Mouse (Mus musculus): ENCODE measurements around the gene Gm609.
"Not testable (repeated sequence)": the region's sequence is repeated elsewhere in the genome, so short reads cannot be mapped to it uniquely, and the experiment has no call there.

Gm609 gene

DNA sequence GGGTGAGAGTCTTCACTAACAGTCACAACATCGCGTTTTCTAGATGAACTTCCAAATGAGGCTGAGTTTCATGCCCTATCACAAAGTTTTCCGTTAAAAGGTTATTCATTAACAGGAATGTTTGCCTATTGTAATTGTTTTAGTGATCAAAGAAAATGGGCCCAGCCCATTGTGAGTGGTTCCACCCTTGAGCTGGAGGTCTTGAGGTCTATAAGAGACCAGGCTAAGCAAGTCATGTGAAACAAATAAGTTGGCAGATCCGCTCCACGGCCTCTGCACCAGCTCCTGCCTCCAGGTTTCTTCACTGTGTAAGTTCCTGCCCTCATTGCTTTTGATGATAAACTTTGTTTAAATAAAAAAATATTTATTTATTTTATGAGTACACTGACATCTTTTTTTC is at the start of gene Gm609:
Gm609 (minus strand) TSS at position 43 of the 400 bp plus-strand sequence.
- no peak for DNase-seq (ENCODE audit: low read depth, low spot score)

DNA sequence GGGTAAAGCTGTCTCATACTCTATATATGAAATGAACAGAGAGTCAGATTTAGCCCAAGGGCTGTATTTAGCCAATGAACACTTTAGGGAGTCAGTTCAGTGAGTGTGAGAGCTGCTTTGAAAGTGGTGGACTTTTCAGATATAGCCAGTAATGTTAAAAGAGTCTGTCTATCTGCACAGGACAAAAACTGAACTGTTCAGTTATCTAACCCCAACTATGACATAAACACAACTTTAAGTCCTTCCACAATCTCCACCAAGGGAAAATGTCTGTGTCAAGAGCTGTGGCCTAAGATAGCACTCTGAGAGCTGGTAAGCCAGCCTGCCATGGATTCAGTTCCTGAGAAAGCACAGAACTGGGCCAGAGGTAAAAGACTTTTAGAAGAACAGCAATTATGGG is 49.3 kb upstream of the Gm609 start:
- no peak for DNase-seq (ENCODE audit: low read depth, low spot score)

DNA sequence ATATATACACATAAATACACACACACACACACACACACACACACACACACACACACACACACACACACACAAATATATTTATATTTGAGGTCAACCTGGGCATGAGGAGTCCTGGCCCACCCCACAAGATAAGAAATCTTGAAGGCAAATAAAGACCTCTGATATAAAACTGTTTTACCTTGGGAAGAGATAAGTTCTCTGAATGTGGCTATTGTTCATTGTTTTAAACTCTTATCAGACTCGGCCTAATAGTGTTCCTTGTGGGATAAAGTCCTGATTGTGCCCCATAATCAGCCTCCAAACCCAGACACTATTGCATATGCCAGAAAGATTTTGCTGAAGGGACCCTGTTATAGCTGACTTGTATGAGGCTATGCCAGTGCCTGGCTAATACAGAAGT is 45.6 kb upstream of the Gm609 start:
- DNase-seq (ENCODE audit: low read depth, low spot score) = not testable (repeated sequence)

DNA sequence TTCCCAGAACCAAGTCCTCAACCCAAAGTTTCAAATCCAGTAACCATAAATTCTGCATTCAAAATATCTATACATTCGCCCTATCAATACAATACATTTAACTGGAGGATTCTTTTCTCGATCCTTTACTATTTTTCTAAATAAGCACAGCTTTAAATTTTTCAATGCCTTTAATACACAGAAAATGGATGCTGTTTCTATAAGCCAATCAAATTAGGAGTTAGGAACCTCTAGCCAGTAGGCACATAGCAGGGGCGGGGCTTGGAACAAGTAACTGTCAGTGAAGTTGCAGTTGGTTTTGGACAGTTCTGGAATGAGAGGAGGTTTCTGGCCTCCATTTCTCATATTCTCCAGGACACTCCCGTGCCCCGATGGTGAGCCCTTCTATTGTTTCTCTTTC is 42.2 kb upstream of the Gm609 start, which contains the start of gene Slc9c1:
Slc9c1 (plus strand) TSS at position 301 of the 400 bp plus-strand sequence.
- DNase-seq (ENCODE audit: low read depth, low spot score) = no peak

DNA sequence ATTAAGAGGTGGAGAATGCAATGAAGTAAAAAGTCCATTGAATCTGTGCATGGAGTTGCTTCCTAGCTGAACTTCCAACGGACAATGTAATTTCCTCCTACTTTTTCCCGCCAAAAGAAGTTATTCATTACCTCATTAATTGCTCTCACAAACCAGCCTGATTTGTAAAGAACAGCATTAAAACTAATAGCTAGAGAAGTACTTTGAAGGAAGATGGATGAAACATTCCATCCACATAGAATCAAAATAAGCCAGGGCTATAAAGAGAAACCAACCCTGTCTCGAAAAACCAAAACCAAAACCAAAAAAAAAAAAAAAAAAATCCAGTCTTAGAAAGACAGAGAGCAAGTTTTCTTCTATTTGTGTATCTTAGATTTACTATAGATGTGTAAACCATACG is 39.2 kb upstream of the Gm609 start, which contains the start of gene Gm17783:
Gm17783 (minus strand) TSS at position 101 of the 400 bp plus-strand sequence.
- no peak for DNase-seq (ENCODE audit: low read depth, low spot score)

DNA sequence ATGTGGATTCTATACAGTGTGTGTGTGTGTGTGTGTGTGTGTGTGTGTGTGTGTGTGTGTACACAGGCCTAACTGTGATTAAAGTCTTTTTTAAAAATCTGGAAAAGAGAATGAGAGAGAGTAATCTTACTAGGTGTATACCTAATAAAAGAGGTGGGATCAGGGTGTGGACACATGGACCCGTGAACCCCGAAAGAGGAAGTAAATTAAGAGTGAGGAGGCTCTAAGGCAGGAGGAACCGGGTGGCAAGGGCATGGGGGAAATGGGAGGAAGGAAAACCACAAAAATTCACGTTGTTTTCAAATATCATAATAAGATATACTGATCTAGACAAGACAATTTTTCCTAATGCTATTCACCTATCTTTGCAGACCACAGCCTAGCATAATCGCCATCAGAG is 32.8 kb upstream of the Gm609 start:
- no peak for DNase-seq (ENCODE audit: low read depth, low spot score)

DNA sequence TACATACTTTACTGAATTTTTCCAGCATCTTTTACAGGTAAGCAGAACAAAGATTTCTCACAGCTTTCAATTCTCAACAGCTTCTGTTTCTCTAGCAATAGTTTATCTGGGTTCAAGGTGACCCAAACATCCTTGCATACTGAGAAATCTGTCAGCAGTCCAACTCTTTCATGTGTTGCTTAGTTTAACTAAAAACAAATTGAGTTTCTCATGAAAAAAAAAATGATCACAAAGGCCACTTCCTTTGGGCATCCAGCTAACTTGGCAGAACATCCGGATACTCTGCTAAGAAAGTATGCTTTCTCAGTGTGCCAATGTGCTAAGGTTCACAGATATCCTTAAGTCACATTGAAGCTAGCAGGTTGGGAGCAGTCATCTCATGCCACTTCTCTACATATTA is 2.6 kb upstream of the Gm609 start:
- no peak for DNase-seq (ENCODE audit: low read depth, low spot score)

DNA sequence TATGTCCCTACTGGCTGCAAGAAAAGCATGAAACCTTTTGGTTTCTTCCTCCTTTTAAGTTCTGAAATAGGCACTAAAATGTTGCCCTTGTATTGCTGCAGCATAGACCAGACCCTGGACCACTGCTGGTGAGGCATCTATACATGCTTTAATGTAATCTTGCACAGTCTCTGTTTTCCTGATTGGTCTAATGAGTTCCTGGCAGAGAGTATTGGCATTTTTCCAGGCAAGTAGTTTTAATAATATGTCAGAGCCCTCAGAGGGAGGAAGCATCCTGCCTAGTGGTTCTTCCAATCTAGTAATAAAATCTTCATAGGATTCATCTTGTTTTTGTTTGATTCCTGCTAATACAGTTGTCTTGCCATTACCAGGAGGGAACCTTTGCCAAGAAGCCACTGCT is 15.8 kb downstream of the Gm609 start:
- no peak for DNase-seq (ENCODE audit: low read depth, low spot score)

DNA sequence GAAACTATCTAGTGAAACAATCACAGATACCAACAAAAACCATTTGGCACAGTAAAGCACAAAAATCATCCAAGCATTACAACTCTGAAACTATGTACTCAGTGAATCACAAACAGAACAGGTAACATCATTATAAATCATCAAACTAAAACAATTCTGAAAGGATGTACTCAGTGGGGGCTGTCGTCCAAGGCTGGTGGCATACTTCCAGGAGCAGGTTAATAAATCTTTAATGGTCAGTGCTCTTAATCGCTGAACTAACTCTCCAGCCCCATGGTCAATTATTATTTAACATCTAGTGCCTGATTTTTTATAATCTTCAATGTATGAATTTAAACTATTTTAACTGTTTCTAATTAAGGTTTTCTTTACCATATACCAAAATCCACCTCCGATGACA is 20.9 kb downstream of the Gm609 start:
- DNase-seq (ENCODE audit: low read depth, low spot score) = not testable (repeated sequence)

DNA sequence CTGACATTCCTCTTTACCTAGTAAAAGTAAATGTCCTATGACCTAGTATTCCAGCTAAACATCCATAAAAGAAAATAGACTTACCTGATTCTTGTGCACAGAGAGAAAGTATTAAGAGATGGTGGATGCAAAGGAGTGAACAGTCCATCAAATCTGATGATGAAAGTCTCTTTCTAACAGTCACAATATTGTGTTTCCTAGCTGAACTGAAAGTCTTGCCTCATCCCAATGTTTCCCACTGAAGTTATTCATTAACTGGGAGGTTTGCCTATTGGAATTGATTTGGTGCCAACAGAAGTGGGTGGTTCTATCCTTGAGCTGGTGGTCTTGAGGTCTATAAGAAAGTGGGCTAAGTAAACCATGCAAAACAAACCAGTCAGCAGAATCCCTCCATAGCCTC is 38.0 kb downstream of the Gm609 start:
- no peak for DNase-seq (ENCODE audit: low read depth, low spot score)

DNA sequence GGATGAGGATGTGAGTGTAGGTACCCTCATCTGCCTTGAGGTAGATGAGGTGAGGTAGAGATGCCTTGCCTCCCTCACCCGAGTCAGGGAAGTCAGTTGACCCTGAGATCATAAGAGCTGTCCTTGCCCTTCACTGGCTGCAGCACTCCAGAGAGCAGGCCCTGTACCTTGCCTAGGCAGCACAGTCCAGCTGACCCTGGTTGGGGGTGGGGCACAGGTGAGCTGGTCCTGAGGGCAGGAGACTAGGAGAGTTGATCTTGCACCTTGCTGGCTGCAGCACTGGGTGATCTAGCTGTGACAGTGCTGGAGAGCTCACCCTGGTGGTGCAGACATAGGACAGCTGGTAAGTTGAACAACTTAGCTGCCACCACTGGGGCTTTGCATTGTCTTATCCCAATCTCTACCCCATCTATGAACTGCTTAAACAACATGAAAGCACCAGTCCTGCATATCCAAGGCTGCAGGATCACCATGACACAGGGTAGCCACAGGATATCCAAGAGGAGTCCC is 55.5 kb downstream of the Gm609 start:
- DNase-seq (ENCODE audit: low read depth, low spot score) = no peak

DNA sequence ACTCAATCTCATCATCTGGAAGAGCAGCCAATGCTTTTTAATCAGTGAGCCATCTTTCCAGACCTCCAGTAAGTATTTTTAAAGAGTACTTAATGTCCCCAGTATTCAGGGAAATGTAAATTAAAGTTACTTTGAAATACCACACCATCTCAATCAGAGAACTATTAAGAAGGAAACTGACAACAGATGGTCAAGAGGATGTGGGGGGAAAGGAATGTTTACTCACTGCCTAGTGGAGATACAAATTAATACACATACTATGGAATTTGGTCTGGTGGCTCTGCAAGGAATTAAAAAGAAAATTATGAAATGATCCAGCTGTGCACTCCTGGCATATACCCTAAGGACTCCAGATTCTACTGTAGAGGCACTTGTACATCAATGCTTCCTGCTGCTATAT is 57.2 kb downstream of the Gm609 start:
- DNase-seq (ENCODE audit: low read depth, low spot score) = no peak

DNA sequence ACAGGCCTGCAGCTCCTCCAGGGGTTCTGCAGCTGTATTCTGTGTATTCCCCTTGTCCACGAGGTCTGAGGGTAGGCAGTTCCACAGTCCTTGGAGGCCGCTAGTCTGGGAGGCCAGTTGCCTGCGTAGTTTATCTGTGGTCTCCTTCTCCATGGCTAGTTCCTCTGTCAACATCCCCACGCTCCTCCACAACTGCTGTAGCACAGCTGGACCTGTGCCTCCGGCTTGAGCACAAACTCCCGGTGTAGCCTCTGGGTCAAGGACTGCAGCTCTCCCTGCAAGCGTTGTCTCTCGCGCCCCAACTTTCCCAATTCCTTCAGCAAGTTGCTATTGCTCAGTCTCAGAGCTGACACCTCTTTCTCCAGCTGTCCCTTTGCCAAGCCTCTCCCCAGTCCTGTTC is 65.1 kb downstream of the Gm609 start:
- no peak for DNase-seq (ENCODE audit: low read depth, low spot score)

DNA sequence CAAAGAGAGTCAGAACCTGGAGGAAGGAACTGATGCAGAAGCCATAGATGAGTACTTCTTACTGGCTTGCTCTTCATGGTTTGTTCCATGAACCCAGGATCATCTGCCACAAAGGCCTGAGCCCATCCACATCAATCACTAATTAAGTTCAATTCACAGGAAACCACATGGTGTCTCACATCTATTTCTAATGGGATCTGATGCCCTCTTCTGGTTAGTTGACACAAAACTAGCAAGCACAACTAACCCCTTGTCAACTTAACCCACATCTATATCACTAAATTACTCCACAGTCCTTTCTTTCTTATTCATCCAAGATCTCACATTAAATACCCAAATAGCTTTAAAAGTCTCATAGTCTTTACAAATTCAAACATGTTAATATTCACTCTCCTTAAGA is 79.3 kb downstream of the Gm609 start:
- peak; percentile 54 for DNase-seq (ENCODE audit: low read depth, low spot score)

DNA sequence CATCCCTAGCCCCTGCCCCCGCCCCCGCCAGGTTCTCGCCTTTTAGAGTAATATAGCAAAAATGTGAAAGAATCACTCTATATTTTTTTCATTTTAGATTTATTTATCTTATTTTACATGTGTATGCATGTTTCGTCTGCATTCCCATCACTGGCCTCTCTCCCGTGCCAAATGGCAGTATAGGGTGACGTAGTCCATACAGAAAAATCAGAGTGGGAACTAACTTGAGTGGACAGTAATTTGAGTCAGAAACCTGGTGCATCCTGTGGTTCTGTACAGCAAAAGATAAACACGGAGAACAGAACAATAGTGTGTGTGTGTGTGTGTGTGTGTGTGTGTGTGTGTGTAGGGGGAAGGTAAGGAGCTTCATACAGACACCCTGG is 83.7 kb downstream of the Gm609 start:
- DNase-seq (ENCODE audit: low read depth, low spot score) = not testable (repeated sequence)

DNA sequence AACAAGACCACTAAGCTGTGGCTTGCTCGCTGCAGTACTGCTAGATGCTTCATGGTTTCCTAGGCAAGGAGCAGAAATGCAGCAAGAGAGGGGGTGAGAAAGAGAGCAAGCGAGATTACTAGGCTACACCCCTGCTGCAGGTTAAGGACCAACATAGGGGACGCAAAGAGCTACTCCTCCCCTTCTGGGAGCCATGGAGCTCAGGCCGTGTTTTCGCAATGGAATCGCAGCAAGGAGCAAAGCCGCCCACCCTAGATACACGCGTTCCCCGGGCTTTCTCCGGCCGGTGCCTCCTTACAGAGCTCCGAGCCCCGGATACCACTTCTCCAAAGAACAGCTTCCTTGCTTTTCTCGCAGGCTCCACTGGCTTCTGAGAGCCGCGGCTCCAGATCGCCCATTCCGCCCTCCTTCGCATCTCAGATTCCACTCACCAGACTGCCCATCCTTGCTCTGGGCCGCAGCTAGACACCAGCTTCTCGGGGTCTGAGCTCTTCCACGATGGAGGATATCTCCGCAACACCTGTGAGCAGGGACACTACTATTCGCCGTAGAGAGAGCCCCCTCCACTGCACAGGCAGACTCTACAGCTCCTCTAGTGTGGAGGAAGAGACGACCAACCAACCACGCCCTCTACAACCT is 84.2 kb downstream of the Gm609 start, which contains the start of gene Cd200:
Cd200 (minus strand) TSS at position 629 of the 639 bp plus-strand sequence.
- no peak for DNase-seq (ENCODE audit: low read depth, low spot score)

DNA sequence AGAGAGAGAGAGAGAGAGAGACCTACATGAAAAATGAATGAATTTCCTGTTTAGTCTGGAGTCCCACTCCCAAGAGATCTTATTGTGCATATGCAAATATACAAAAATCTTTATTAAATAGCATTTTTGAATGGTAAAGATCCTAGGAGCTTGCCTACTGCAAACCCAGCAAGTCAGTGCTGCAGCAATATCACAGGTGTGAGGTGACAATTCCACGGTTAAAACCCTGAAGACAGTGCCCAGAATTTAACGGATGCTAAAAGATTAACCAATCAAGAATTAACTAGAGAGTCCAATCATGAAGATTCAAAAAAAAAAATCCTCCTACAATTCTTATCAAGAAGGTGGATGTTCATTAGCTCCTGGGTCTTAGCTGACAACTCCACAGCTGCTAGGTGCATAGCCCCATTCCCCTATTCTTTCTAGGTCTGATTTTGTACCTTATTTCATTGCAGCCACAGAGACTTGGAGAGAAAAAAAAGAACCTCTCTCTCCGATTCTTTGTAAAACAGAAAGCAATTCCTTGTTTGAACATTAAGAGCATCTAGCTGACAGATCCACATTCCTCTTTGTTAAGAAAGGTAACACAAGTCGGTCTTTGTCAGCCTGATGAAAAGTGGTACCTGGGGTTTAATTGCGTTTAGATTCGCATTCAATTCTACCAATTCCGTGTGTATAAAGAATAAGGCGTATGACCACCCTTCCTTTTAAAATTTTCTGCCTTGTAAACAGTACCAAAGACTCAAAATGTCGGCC is 84.9 kb downstream of the Gm609 start:
- no peak for DNase-seq (ENCODE audit: low read depth, low spot score)

DNA sequence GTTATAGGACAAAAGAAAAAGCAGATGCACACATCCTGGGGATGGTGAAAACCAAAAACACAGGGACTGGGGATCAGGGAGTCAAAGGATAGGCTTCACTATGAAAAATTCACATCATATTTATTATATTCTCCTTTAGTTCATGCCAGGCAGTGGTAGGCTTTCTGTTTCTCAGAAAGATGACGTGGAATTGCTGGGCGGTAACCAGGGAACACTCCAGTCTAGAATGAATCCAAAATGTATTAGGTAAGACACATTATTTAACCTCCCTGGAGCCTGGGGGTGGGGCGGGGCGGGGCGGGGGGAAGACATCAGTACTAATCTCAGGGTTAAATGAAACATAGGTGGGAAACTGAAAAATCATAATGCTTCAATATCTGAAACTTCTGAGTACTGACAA is 85.7 kb downstream of the Gm609 start:
- DNase-seq (ENCODE audit: low read depth, low spot score) = no peak

DNA sequence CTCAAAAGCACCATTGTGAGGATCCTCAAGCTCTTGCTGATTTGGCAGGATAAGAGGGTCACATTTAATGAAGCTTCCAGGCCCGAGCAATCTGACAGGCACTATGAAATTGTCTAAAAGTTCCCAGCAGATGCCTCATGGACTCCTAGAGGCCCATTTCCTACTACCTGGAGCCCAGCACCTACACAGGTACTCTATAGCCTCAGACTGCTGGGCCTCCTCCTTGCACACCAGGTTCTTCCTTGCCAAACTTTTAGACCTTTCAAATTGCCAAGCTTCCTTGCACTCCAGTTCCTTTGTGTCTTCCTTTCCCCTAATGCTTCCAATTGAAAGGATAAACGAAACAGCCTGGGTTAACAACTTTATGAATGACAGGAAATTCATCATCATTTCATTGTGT is 89.8 kb downstream of the Gm609 start:
- no peak for DNase-seq (ENCODE audit: low read depth, low spot score)

DNA sequence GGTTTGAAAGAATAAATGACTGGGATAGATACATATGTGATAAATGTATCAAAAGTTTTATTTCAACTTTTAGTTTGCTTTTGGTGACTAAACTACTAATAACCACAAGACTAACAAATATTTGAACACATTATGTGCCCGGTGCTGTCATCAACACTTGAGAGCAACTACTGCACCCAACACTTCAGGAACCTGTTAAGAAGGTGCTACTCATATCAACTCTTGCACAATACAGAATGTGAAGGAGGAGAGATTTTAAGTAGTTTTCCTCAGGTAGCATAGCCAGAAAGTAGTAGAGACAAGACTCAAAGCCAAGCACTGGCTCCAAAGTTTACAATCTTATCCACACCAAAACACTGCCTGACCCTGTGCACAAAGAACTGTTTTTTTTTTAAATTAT is 90.7 kb downstream of the Gm609 start:
- no peak for DNase-seq (ENCODE audit: low read depth, low spot score)

DNA sequence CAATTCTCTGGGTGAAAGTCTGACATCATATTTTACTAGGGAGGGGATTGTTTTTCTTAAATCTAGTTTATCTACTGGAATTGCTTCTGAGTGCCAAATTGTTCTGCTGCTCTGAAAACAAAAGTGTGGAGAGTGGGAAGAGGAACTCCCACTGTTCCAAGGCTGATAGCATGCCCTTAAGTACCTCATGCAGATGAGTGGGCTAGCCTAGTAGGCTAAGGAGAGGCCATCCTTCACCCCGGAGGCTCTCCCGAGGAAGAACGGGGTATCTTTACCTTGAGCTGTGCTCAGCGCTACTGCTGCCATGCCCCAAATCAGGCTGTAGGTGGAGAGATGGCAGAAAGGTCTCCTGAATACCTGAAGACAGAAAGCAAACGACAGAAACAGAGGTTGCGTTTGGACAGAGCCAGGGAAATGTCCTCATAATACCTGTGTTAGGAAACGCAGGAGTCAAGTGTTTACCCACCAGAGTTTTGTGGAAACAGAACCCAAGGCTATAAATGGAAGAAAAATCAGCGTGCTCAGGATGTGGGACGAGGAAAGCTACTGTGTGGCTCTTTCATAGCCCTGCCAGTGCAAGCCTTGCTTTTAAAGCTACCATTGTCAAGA is 92.7 kb downstream of the Gm609 start:
- no peak for DNase-seq (ENCODE audit: low read depth, low spot score)

DNA sequence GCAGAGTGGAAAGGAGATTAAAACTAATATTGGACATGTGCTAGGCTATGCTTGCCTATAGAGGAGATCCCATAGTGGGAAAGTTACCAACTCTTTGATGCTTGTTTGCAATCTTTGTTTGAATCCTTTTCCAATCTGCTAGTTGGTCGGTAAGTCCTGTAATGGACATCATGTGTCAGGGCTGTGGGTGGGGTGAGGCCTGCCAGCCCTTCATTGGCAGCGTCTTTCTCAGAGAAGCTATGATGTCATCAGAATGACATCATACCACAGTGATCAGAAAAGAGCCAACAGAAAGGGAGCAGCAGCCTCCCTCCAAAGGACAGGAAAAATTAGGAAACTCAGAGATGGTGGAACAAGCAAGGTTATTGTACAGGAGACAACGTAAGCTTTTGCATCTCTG is 93.4 kb downstream of the Gm609 start:
- DNase-seq (ENCODE audit: low read depth, low spot score) = no peak

DNA sequence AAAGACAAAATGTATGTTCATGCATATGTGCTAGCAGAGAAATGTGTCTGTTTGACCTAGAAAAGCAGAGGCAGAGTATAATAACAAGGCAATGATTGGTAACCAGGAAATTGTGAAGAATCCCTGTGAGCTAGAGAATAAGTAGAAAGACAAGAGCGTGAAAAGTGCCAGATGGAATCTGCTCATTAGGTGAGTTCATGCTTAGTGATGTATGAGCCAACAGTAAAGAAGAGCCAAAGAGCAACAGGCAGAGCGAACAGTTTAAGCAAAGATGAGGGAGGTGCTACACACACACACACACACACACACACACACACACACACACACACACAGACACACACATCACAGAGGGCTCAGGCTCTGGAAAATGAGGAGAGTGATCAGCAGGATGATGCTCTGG is 95.3 kb downstream of the Gm609 start:
- no peak for DNase-seq (ENCODE audit: low read depth, low spot score)

Measured in 3T3-L1 (cell line).